Mouse (Mus musculus) embryonic fibroblast, embryonic 13.5 days (primary cell): Measurements from ENCODE around the gene Txnrd3.

Experiments used
- CTCF ChIP-seq: IDR thresholded peaks from 2 replicates; pipeline ENCODE4 v1.5.1; 2011; ENCODE audit warnings: mild to moderate bottlenecking, control low read depth, low read length, moderate library complexity, borderline replicate concordance; ENCODE audit not compliant: insufficient read depth
- POLR2A ChIP-seq: IDR thresholded peaks from 2 replicates; pipeline ENCODE4 v1.6.1; 2011; ENCODE audit warnings: low read depth, mild to moderate bottlenecking, control low read depth, low read length, moderate library complexity

GRCm38 (mm10) chr6:89678522-89678921 is 34.7 kb downstream of the Txnrd3 start:
- TF ChIP-seq CTCF (no peak), POLR2A (no peak)
